Mouse (Mus musculus): ENCODE measurements at regions not wholly inside any gene's neighbourhood (a gene's known extent, or its start where the extent isn't known, plus 50 kb on each side); places are given as distances from the start of the nearest gene placed in this dataset.

DNA sequence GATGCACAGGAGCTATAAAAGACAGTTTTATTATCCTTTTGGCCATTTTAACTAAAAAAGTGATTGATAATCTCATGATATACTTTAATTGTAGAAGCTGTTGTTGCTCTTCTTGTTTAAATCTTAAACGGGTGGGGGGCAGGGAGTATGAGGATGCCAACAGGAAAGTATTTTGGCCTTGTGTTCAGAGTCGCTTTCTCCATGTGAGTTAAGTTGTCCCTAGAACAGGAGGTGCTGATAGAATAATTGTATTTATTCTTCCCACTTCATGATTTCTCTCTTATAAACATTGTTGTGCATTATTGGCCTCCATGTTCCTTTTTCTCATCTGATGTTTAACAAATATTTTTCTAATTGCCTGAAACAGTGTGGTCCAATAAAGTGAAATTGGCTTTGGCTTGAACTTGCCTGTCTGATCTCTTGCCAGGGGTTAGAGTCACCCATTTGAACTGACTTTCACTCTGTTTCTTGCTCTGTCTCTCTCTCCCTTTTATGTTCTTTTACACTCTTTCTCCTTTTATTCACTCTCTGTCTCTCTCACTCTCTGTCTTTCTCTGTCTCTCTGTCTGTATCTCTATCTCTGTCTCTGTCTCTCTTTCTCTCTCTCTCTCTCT lies 93.9 kb upstream of the Gypa start:
- no peak for TF ChIP-seq GATA1 (IDR thresholded peaks at IDR 0.05; ENCODE audit: borderline replicate concordance, low read length)
- no peak for TF ChIP-seq FLI1 (IDR thresholded peaks at IDR 0.05; ENCODE audit: low read length)

Measured in megakaryocyte, embryonic 14.5 days (primary cell).